Mouse (Mus musculus): ENCODE measurements around the gene Smad1.

The Smad1 gene

GRCm38 (mm10) chr8:79360774-79361527 lies 38.4 kb downstream of the Smad1 start:
- no peak for DNase-seq (ENCODE audit: low spot score in 2 of 2)

- DNase-seq (ENCODE audit: low spot score in 2 of 2): no peak
Measured at GRCm38 (mm10) chr8:79360302-79360701, 39.0 kb downstream of the Smad1 start.

GRCm38 (mm10) chr8:79355721-79356434 lies 43.4 kb downstream of the Smad1 start:
- no peak for DNase-seq (ENCODE audit: low spot score in 2 of 2)

DNA sequence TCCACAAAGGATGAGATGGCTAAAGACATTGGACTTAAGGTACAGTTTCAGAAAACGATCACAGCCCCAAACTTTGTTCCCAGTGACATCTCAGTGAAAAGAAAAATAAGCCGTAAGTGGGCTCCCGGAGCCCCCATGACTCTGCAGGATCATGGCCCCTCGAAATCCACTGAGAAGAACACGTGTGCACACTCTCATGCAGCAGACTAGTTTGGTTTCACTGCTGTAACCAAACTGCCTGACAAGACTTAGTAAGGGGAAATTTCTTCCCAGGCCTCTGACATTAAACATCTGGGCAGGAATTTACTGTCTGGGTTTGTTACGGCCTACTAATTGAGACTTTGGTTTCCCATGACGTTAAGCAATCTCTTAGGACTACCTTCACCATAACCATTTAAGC lies 45.3 kb downstream of the Smad1 start:
- no peak for DNase-seq (ENCODE audit: low spot score in 2 of 2)

- DNase-seq (ENCODE audit: low spot score in 2 of 2): no peak
Measured at GRCm38 (mm10) chr8:79351916-79352315, 47.4 kb downstream of the Smad1 start.

DNA sequence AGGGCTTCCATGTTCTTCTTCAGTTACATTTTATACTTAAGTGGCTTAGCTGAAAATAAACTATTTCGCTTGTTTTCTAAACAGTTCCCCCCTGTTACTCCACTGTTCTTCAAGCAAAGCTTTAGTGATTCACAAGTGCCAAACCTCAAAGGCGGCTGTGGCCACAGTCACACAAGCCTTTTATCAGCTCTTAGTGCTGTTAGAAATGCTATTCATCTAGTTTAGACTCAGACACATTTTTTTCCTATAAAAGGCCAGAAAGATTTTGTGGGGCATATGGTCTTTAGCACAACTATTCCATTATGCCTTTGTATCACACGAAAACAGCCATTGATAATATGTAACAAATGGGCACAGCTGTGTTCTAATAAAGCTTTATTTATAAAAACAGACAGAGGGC lies 48.5 kb downstream of the Smad1 start:
- DNase-seq (ENCODE audit: low spot score in 2 of 2): no peak

- DNase-seq (ENCODE audit: low spot score in 2 of 2): no peak
Measured at GRCm38 (mm10) chr8:79350094-79350593, 49.2 kb downstream of the Smad1 start.

DNA sequence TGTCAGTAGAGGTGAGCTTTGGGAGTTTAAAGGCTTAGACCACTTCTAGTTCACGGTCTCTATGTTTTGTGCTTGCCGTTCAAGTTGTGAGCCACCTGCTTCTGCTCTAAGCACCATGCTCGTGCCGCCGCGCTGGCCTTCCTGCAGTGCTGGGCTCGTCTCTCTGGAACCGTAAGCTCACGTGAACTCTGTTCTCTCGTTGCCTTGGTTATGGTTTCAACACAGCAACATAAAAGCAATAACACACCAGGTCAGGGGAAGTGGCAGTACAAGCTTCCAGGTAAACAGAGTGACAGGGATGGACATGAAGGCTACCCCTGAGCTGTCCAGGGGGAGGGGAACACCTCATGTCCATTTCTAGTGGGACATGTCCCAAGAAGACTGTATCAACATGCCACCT lies 52.9 kb downstream of the Smad1 start:
- no peak for DNase-seq (ENCODE audit: low spot score in 2 of 2)

DNA sequence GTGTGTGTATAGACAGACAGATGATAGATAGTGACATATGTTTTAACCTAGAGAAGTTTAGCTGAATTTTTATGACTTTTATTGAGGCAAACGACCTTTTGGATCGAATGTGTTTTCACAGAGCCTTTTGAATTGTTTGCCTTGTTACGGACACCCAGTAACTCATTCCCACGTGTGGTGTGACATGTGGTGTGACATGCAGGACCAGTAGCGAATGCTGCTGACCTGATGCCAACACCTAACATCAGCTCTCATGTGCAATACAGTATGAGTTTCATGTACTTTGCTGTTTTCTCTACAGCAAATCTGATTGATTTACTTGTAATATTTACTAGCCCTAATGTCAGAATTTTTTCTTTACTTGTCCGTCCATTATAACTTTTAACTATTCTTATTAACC lies 53.5 kb downstream of the Smad1 start:
- DNase-seq (ENCODE audit: low spot score in 2 of 2): no peak

DNA sequence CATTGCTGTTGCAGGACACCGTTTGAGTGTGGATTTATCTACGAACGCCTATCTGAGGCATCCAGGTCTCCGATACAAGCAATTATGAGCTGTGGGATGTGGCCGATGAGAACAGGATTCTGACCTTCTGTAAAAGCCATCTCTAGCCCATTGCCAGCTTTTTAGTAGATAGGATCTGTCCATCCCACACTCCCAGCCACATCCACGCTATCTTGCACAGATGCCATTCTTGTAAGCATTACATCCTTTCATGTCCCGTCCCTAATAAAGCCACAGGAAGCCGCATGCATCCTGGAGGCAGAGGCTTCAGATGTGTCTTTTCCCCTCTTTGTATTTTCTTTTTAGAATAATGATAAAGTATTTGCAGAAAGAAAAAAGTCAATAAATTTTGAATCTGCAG lies 58.1 kb downstream of the Smad1 start:
- DNase-seq (ENCODE audit: low spot score in 2 of 2): peak in 1 of 2 experiments; percentile 43

GRCm38 (mm10) chr8:79339555-79339954 lies 59.8 kb downstream of the Smad1 start:
- peak in 1 of 2 experiments; percentile 58 for DNase-seq (ENCODE audit: low spot score in 2 of 2)

GRCm38 (mm10) chr8:79338619-79339018 lies 60.7 kb downstream of the Smad1 start:
- peak in 1 of 2 experiments; percentile 13 for DNase-seq (ENCODE audit: low spot score in 2 of 2)

GRCm38 (mm10) chr8:79332109-79332900 lies 67.0 kb downstream of the Smad1 start:
- peak in 1 of 2 experiments; percentile 54 for DNase-seq (ENCODE audit: low spot score in 2 of 2)

- no peak for DNase-seq (ENCODE audit: low spot score in 2 of 2)
Measured at GRCm38 (mm10) chr8:79331571-79331970, 67.7 kb downstream of the Smad1 start.

- peak in 1 of 2 experiments; percentile 40 for DNase-seq (ENCODE audit: low spot score in 2 of 2)
Measured at GRCm38 (mm10) chr8:79331017-79331416, 68.3 kb downstream of the Smad1 start.

DNA sequence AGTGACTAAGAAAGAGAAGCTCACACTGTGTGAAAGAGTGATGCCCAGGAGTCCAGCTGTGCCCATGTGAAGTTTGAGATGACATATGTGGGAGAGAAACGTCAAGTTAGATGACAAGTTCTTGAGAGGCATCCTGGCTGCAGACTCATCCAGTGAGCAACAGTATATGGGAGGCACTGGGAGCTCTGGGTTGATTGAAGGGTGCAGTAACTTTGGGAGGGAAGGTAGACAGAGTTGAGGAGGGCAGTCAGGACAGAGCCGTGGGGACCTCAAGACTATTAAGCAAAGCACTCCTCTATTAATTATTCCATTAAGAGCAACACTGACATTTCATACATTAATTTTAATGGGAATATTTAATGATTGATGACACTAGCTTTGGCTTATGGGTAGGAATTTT lies 69.6 kb downstream of the Smad1 start:
- DNase-seq (ENCODE audit: low spot score in 2 of 2): peak in 1 of 2 experiments; percentile 21

- DNase-seq (ENCODE audit: low spot score in 2 of 2): no peak
Measured at GRCm38 (mm10) chr8:79329182-79329581, 70.1 kb downstream of the Smad1 start.

DNA sequence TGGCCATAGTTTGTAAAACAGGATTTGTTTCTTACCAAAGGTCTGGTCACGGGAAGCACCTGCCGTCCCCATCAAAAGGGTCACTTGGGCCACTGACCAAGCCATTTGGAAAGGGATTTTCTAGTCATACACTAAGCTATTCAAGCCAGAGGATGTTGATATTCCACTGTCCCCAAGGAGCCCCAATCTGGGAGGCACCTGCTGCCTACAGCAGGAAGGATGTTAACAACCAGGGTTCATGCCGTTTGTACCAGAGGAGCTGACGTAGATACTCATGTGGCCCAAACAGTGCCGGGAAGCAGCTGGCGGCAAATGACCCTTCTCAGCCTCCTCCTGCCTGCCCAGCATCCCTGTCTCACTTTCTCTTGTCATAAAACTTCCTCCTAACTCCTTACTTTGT lies 73.8 kb downstream of the Smad1 start:
- no peak for DNase-seq (ENCODE audit: low spot score in 2 of 2)

DNA sequence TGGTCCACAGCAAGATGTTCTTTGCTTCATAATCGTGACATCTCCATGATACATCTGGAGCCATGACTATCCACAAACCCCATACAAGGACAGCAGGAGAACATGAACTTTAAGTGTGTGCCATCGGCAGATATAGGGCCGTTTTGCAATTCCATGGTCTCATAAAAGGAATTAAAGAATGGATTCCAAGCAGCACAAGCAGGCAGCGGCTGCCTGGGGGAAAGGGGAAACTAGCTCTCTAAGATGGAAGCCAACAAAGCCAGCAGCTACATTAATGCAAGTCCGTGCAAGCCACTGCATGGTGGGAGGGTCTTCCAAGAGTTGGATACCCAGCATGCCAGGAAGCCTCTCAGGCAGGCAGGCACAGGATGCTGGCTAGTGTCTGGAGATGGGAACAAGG lies 74.4 kb downstream of the Smad1 start:
- no peak for DNase-seq (ENCODE audit: low spot score in 2 of 2)

DNA sequence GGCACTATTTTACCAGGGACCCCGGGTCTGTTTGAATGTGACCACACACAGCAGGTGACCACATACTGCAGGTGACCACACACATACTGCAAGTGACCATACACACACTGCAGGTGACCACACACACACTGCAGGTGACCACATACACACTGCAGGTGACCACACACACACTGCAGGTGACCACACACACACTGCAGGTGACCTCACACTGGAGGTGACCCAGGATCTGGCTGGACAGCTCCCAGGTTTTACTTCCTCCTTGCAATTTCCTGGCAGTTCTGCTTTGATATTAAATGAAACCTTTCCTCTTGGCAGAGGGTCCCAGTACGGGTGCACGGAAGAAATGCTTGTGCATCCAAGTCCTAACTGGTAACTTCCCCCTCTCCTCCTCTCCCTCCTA lies 75.3 kb downstream of the Smad1 start:
- no peak for DNase-seq (ENCODE audit: low spot score in 2 of 2)

DNA sequence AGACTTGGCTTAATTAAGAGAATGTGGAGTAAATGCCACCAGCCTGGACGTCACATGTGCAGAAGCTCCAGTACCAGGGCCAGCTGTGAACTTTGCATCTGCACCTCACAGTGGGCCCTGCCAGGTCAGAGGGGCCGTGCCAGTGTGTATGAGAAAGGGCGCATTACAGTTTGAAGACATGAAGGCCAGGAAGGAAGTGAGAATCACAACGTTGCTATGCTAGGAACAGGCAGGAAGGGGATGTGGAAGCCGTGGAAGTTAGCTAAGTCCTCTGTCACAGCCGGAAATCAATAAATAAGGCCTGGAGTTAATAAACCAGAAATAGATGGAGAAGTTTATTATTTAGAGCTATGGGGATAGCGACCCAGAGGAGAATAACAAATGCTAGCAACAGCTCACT lies 76.2 kb downstream of the Smad1 start:
- no peak for DNase-seq (ENCODE audit: low spot score in 2 of 2)

GRCm38 (mm10) chr8:79310801-79311200 lies 88.5 kb downstream of the Smad1 start:
- no peak for DNase-seq (ENCODE audit: low spot score in 2 of 2)
